Mouse (Mus musculus): ENCODE measurements at regions not wholly inside any gene's neighbourhood (a gene's known extent, or its start where the extent isn't known, plus 50 kb on each side); places are given as distances from the start of the nearest gene placed in this dataset.

DNA sequence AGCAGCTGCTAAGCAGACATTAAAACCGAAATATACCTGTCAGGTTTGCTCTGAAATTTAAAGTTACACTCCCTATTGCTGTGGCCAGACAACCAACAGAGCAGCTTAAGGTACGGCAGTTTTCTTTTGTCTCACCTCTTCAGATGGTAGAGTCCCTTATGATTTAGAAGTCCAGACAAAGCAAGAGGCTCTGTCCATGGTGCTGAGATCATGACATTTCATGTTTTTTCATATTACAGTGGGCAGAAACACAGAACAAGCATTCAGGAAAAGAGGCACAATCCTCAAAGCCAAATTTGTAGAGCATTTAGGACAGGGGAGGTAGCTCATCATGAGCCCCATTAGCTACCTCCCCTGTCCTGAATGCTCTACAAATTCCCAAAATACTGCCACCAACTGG lies 620.0 kb downstream of the Dnah5 start:
- Histone ChIP-seq H3K27me3 (no peaks in the 10 kb centered on the region), H3K4me2 (replicated peaks) (no peak overlapping the region), H3K36me3 (no peaks in the 10 kb centered on the region), H3K9me3 (no peaks in the 10 kb centered on the region), H3K4me3 (no peak overlapping the region), H3K9ac (replicated peaks) (no peak overlapping the region), H3K4me1 (no peaks in the 10 kb centered on the region), H3K27ac (replicated peaks) (no peak overlapping the region)
- WGBS: 75% methylated on average over 2 of the region's 2 CpGs
- ATAC-seq (ENCODE audit: low FRiP score, low read depth): no peak

DNA sequence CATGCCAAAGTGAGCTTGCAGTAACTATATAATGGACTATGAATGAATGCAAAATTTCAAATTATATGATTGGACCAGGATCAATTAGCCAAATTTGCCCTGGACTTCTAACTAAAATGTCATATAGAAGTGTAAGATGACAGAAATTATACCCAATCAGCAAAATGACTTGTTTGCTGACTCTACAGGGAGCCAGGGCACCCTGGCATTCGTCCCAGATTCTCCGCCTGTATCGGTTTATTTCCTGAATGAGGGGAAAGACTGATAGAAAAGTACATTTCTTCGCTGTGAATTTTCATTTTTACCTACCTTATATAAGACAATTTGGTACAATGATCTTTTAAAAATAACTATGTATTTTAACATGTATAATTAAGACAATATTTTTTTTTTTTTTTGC lies 631.3 kb downstream of the Dnah5 start:
- 90% methylated on average over 4 of the region's 4 CpGs for WGBS
- H3K4me3 ChIP-seq: no peak overlapping the region

DNA sequence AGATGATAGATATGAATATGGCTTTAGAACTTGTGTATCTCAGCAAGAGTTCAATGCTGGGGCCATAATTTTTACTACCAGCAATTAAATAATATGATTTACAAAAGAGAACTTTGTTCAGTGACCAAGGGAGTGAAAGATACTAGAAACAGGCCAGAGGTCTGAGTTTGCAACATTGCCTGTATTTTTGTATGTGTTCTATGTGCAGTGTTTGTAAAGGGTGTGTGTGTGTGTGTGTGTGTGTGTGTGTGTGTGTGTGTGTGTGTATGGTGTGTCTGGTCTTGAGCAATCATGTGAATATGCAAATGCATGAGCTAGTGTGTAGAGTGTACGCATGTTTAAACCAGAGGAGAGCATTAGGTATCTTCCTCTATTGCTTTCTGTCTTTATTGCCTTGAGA lies 636.8 kb downstream of the Dnah5 start:
- Histone ChIP-seq H3K9me3 (no peaks in the 10 kb centered on the region), H3K9ac (replicated peaks) (no peak overlapping the region), H3K4me2 (replicated peaks) (no peak overlapping the region), H3K4me1 (no peaks in the 10 kb centered on the region), H3K27me3 (no peaks in the 10 kb centered on the region), H3K36me3 (no peaks in the 10 kb centered on the region), H3K4me3 (no peak overlapping the region), H3K27ac (replicated peaks) (no peak overlapping the region)
- no peak for ATAC-seq (ENCODE audit: low FRiP score, low read depth)
- WGBS: 73% methylated on average over 1 of the region's 1 CpGs

More for the DNA sequence above, 631.3 kb downstream of the Dnah5 start:
- Histone ChIP-seq H3K4me1 (no peaks in the 10 kb centered on the region), H3K9ac (replicated peaks) (no peak overlapping the region), H3K36me3 (no peaks in the 10 kb centered on the region), H3K9me3 (no peaks in the 10 kb centered on the region), H3K27me3 (no peaks in the 10 kb centered on the region), H3K27ac (replicated peaks) (no peak overlapping the region), H3K4me2 (replicated peaks) (no peak overlapping the region)
- ATAC-seq (ENCODE audit: low FRiP score, low read depth): no peak

DNA sequence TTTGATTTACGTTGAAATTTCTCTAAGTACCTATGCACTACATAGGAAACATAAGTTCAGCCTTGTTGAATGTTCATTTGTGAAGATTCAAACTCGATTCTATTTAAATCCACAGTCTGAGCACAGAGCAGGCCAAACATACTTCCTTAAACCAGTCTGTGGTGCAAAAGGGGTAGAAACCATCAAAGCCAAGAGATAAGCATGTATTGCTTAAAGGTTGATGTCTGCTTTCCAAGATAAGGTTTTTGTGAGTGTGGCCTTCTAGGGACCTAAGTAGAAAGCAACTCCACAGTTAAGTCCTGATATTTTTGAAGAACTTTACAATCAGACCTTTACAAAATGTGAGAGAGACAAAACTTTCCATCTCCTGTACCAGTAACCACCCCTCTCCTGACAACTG lies 652.9 kb downstream of the Dnah5 start:
- H3K4me3 ChIP-seq: no peak overlapping the region
- no peaks in the 10 kb centered on the region for H3K4me1 ChIP-seq
- no peak overlapping the region for H3K27ac ChIP-seq (replicated peaks)
- H3K9me3 ChIP-seq: no peaks in the 10 kb centered on the region
- no peak for ATAC-seq (ENCODE audit: low FRiP score, low read depth)
- WGBS: 78% methylated on average over 2 of the region's 2 CpGs
- H3K27me3 ChIP-seq: no peaks in the 10 kb centered on the region
- no peak overlapping the region for H3K4me2 ChIP-seq (replicated peaks)
- H3K36me3 ChIP-seq: no peaks in the 10 kb centered on the region
- H3K9ac ChIP-seq (replicated peaks): no peak overlapping the region

DNA sequence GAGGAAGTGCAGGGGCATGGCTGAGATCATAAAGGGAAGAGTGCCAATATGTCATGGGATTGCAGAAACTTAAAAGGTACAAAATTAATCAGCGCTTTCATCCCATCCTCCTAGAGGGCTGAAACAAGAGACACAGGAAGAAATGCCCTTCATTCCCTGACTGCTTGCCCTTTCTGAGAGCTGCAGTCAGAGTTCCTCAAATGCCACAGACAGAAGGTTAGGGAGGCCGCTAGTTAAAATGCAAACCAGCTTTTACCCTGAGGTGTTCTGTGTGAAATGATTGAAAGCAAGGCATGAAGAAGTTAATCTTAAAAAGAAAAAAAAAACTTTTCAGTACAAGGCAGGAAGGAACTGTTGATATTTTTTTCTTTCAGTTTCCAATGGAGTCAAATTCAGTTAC lies 654.6 kb downstream of the Dnah5 start:
- Histone ChIP-seq H3K27ac (replicated peaks) (no peak overlapping the region), H3K9ac (replicated peaks) (no peak overlapping the region), H3K4me3 (no peak overlapping the region), H3K36me3 (no peaks in the 10 kb centered on the region), H3K4me2 (replicated peaks) (no peak overlapping the region), H3K4me1 (no peaks in the 10 kb centered on the region), H3K27me3 (no peaks in the 10 kb centered on the region), H3K9me3 (no peaks in the 10 kb centered on the region)
- ATAC-seq (ENCODE audit: low FRiP score, low read depth): no peak
- 88% methylated on average over 2 of the region's 2 CpGs for WGBS

DNA sequence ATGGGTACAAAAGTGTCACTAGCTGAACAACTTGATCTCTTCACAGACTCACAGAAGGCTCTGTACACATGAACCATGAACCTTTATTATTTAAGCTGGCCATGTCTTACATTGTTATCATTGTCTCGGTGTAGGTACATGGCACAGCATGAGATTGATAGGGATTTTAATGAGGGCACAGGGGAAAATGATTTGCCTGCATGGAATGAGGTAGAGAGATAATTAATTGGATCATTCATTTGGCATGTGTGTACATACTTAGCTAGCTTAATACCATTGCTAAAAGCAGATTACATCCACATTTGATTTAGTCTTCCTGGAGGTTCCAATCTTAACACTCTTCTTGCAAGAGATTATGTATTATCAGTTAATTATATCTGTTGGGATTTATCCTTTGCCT lies 660.5 kb downstream of the Dnah5 start:
- peaks cover 6% of the 10 kb centered on the region; the same call in 1 of the 2 replicates for H3K4me1 ChIP-seq
- H3K4me3 ChIP-seq: no peak overlapping the region
- WGBS: 47% methylated on average over 1 of the region's 1 CpGs
- no peak overlapping the region for H3K27ac ChIP-seq (replicated peaks)
- peak; percentile 44; the same call in 1 of the 2 replicates for ATAC-seq (ENCODE audit: low FRiP score, low read depth)
- H3K27me3 ChIP-seq: no peaks in the 10 kb centered on the region
- no peak overlapping the region for H3K9ac ChIP-seq (replicated peaks)
- no peaks in the 10 kb centered on the region for H3K36me3 ChIP-seq
- H3K9me3 ChIP-seq: no peaks in the 10 kb centered on the region
- H3K4me2 ChIP-seq (replicated peaks): no peak overlapping the region

DNA sequence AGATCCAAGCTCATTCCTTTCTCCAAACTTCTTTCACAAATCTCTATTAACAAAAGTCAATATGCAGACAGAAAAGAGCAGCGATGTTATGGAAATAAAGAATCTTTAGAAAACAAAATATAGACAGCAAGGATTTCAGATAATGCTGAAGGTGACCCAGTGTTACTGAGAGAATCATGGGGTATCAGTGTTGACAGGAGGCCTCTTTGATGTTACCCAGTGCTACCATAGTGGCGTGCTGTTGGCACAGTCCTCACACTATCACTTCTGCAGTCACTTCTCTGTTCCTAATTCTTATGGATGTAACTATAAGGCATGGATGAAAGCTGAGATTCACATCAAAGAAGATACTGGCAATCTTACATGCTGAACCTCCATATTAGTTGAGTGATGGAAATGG lies 661.4 kb downstream of the Dnah5 start:
- no peak overlapping the region for H3K9ac ChIP-seq (replicated peaks)
- H3K4me1 ChIP-seq: peaks cover 6% of the 10 kb centered on the region; the same call in 1 of the 2 replicates
- H3K36me3 ChIP-seq: no peaks in the 10 kb centered on the region
- H3K27me3 ChIP-seq: no peaks in the 10 kb centered on the region
- no peak for ATAC-seq (ENCODE audit: low FRiP score, low read depth)
- no peak overlapping the region for H3K4me3 ChIP-seq
- no peak overlapping the region for H3K27ac ChIP-seq (replicated peaks)
- no peak overlapping the region for H3K4me2 ChIP-seq (replicated peaks)
- no peaks in the 10 kb centered on the region for H3K9me3 ChIP-seq
- 83% methylated on average over 2 of the region's 2 CpGs for WGBS

DNA sequence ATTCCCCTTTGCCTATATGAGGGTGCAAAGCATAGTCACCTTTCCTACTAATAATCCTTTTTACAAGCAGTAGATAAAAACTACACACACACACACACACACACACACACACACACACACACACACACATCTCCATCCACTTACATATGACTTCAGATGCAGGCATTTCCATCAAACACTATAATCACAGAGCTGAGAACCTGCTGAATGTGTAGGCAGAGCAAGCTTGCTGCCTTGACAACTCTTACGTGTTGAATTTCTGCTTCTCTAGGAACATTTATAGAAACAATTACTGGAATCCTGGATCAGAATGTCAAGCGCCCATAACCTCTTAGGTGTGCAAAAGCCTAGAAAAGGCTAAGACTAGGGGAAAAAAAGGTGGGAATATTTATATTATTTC lies 669.4 kb downstream of the Dnah5 start:
- Histone ChIP-seq H3K27me3 (no peaks in the 10 kb centered on the region), H3K4me1 (no peaks in the 10 kb centered on the region), H3K36me3 (no peaks in the 10 kb centered on the region), H3K4me2 (replicated peaks) (no peak overlapping the region), H3K9me3 (no peaks in the 10 kb centered on the region), H3K9ac (replicated peaks) (no peak overlapping the region), H3K27ac (replicated peaks) (no peak overlapping the region), H3K4me3 (no peak overlapping the region)
- ATAC-seq (ENCODE audit: low FRiP score, low read depth): no peak
- 90% methylated on average over 2 of the region's 2 CpGs for WGBS

DNA sequence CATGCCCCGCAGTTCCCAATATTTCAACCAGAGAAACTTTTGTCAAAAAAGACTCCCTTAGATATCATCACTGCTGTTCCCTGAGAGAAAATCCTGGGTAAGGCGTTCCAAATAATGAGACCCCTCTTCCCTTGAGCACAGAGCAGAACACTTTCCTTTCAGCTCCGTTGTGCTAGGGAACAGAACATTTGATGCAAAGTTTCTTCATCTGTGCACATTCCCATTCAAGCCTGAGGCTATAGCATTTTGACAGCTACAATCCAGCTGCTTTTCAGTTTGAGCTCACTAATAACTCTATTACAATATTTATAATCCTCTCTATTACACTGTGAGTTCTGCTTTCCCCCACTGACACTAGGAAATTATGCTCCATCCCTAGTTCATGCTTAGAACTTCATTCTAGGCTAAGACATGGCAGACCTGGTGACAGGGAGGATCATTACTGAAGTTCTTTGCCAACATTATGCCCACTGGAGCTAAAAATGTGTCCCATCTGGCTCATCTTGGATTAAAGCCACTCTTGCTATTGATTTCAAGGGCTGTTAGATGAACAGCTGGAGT lies 692.8 kb downstream of the Dnah5 start:
- no peak overlapping the region for H3K9ac ChIP-seq (replicated peaks)
- ATAC-seq (ENCODE audit: low FRiP score, low read depth): peak; percentile 49; the same call in 1 of the 2 replicates
- no peaks in the 10 kb centered on the region for H3K36me3 ChIP-seq
- H3K27ac ChIP-seq (replicated peaks): no peak overlapping the region
- 78% methylated on average over 3 of the region's 3 CpGs for WGBS
- H3K4me1 ChIP-seq: no peaks in the 10 kb centered on the region
- H3K27me3 ChIP-seq: no peaks in the 10 kb centered on the region
- H3K4me2 ChIP-seq (replicated peaks): no peak overlapping the region
- H3K4me3 ChIP-seq: no peak overlapping the region
- no peaks in the 10 kb centered on the region for H3K9me3 ChIP-seq

DNA sequence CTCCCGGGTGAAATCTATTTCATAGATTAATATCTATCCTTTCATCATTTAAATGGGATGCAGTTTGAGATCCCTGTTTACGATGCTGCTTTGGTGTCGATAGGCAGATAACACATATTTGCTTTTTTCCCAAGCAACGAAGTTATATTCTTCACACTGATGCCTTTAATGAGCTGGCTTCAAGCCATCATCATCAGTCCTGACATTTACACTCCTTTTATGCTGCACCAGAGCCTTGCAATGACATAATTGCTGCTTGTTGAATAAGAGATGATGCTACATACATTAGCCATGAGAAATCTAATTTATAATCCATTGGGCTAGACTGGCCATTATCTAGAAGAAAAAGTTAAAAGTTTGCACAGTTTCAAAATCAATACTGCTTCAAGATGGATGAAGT lies 718.9 kb downstream of the Dnah5 start:
- Histone ChIP-seq H3K9ac (replicated peaks) (no peak overlapping the region), H3K4me2 (replicated peaks) (no peak overlapping the region), H3K4me1 (no peaks in the 10 kb centered on the region), H3K27ac (replicated peaks) (no peak overlapping the region), H3K9me3 (no peaks in the 10 kb centered on the region), H3K36me3 (no peaks in the 10 kb centered on the region), H3K27me3 (no peaks in the 10 kb centered on the region), H3K4me3 (no peak overlapping the region)
- 84% methylated on average over 4 of the region's 4 CpGs for WGBS
- ATAC-seq (ENCODE audit: low FRiP score, low read depth): no peak

DNA sequence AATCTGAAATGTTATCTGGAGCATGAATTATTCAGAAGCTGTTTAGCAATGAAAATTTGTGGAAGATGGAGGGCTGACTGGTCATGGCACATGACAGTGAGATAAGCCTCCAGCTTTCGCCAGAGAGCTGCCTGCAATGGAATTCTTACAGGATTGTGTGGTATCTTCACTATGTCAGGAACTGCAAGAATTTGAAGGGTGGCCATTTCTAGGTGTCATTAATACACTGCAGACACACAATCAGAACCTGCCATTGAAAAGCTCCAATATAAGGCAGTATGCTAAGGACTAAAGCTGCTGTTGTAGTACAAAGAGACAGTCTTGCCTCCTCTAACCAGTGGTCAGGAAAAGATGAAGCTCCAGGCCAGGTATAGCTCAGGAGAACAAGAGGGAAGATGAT lies 744.7 kb downstream of the Dnah5 start:
- H3K4me1 ChIP-seq: no peaks in the 10 kb centered on the region
- ATAC-seq (ENCODE audit: low FRiP score, low read depth): no peak
- H3K27me3 ChIP-seq: no peaks in the 10 kb centered on the region
- no peak overlapping the region for H3K27ac ChIP-seq (replicated peaks)
- 73% methylated on average over 1 of the region's 1 CpGs for WGBS
- H3K4me3 ChIP-seq: no peak overlapping the region
- H3K9me3 ChIP-seq: no peaks in the 10 kb centered on the region
- H3K36me3 ChIP-seq: no peaks in the 10 kb centered on the region
- H3K9ac ChIP-seq (replicated peaks): no peak overlapping the region
- H3K4me2 ChIP-seq (replicated peaks): no peak overlapping the region

Measured in midbrain, embryonic 12.5 days (tissue).